Mouse (Mus musculus) embryo, embryonic 9.5 days (tissue): ENCODE measurements at regions not wholly inside any gene's neighbourhood (a gene's known extent, or its start where the extent isn't known, plus 50 kb on each side); places are given as distances from the start of the nearest gene placed in this dataset.

ENCODE experiments used
- DNase-seq: peaks from one replicate; pipeline ENCODE4 v3.0.0-alpha.2; 2017; ENCODE audit errors: extremely low spot score

GRCm38 (mm10) chr15:51643772-51644311 lies 2240.9 kb upstream of the Gm7489 start:
- no peak for DNase-seq

DNA sequence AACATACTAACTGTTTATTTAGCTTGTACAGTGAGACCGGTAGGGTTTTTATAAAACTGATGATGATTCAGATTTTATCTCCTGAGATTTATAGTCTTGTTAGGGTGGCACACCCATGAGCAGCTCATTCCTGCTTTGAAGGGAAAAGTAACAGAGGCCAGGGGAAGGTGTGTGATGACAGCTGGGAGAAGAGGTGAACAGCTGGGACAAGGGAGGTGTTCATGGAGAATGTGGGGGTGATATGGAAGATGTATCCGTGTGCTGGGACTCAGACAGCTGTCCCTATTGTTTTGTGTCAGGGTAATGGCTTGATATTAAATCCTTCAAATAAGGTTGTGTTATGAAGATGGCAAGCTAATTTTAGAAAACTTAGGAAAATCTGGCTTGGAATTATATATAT lies 2238.4 kb upstream of the Gm7489 start:
- no peak for DNase-seq

- no peak for DNase-seq
Measured at GRCm38 (mm10) chr15:51652497-51652896, 2232.2 kb upstream of the Gm7489 start.

- DNase-seq = no peak
Measured at GRCm38 (mm10) chr15:51657621-51658020, 2227.1 kb upstream of the Gm7489 start.

GRCm38 (mm10) chr15:51668340-51668739 lies 2216.4 kb upstream of the Gm7489 start:
- DNase-seq = no peak

DNA sequence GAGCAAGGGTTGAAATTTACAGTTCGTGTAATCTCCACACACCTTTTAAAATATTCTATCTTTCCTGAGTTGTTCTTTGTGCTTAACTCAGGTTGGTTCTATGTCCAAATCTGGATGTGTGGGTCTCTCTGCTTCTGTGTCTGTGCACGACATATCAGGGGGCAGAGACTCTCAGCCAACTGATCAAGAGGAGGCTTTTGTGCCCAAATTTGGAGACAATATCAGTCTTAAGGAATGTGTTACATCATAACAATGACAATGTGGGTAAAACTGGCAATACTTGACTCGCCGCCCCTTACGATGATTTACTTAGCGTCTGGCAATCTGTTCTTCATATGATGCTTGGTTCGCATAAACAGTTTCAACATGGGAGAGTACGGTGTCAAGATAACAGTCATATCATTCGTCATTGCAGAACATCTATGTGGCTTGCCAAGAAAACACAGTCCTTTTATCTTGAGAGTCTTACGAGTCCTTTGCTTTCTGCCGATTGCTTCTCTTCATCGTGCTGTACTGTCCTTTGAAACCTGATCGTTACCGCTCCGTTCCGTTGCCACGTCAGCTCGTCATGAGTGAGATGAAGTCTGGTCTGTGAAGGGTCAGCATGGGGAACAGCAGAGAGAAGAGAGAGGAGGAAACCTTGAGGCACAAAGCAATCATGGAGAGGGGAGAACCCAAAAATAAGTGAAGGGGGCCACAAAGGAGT lies 2212.9 kb upstream of the Gm7489 start:
- no peak for DNase-seq

DNA sequence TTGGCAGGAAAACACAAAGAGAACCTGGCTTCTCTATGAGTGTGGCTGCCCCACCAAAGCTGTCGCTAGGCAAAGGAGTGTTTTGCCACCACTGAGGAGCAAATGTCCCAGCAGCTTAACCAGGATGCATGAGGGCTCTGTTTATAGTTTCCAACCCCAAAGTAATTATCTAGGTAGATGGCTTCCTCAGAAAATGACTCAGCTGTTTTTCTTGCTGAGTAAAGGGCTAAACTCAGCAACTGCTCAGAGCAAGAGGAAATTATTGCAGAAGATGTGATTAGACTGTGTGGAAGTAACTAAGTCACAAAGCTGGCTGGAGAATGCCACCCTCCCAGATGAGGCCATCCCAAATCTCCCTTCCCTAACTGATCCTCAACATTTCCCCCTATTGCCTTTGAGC lies 2211.2 kb upstream of the Gm7489 start:
- DNase-seq = no peak

DNA sequence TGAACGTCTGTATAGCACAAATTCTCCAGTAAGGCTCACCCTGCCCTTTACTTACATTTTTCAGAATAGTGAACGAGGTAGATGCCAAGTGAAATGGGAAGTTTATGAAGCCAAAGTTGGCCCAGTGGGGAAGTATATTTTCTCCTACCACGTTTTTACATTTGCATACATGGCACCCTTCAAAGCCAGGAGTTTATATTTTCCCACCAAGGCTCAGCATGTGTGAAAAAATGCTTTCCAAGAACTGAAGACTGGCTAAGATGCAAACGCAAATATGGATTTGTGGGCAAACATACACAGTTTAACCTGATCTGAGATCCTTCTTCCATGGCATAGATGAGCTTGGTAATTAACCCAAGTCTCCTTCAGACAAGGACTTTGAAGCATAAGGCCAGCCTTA lies 2209.4 kb upstream of the Gm7489 start:
- no peak for DNase-seq

DNA sequence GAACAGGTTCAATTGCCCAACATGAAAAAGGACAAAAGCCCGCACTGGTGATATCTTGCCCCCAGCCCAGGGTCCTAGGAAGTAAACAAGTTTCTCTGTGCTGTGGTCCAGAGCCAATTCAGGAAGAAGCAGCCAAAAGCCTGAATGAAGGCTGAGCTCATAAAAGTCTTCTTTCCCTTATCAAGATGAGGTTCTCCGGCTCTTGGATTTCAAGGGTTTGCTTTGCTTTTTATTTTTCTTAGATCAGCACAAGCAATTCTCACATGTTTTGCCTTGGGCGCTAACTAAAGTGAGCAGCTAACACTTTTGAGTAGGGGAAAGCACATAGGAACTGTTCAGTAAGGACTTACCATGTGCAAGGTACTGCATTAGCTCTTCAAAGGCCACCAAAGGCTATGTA lies 2208.0 kb upstream of the Gm7489 start:
- DNase-seq = no peak

GRCm38 (mm10) chr15:51677266-51677665 lies 2207.4 kb upstream of the Gm7489 start:
- no peak for DNase-seq

- DNase-seq = no peak
Measured at GRCm38 (mm10) chr15:51679186-51679902, 2205.4 kb upstream of the Gm7489 start.

DNA sequence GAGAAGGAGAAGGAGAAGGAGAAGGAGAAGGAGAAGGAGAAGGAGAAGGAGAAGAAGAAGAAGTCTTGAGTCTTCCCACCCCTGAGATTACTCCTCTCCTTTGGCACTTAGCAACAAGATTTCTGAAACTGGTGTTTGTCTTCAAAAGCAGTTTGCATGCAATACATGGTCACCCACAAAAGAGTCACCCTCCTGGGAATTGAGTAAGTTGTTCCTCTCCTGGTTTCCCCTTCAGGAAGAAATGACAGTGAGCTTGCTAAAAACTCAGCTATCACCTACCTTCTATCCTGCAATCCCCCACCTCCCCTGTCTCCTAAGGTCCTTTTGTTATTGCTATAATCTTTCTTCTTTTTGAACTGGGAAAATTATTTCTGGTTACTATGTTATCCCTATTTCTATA lies 2204.2 kb upstream of the Gm7489 start:
- no peak for DNase-seq

DNA sequence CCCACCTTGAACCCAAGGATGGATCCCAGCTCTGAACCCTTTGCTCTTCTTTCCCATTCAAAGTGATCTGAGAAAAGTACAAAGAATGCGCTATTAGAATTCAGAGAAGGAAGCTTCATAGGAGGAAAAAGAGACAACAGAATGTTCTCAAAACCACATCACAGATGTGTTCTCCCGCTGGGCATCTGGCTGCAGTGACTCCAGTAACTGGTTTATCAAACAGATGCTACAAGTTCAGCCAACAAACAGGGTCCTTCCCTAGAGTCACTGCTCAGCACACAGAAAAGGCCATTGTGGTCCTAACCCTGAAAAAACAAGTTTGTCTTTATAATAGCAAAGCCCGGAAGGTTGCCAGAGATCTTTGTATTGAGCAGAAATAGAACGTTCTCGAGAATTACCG lies 2203.5 kb upstream of the Gm7489 start:
- no peak for DNase-seq

GRCm38 (mm10) chr15:51682331-51682730 lies 2202.4 kb upstream of the Gm7489 start:
- no peak for DNase-seq

- DNase-seq = no peak
Measured at GRCm38 (mm10) chr15:51687007-51687540, 2197.6 kb upstream of the Gm7489 start.

GRCm38 (mm10) chr15:51689498-51689897 lies 2195.2 kb upstream of the Gm7489 start:
- DNase-seq = no peak

DNA sequence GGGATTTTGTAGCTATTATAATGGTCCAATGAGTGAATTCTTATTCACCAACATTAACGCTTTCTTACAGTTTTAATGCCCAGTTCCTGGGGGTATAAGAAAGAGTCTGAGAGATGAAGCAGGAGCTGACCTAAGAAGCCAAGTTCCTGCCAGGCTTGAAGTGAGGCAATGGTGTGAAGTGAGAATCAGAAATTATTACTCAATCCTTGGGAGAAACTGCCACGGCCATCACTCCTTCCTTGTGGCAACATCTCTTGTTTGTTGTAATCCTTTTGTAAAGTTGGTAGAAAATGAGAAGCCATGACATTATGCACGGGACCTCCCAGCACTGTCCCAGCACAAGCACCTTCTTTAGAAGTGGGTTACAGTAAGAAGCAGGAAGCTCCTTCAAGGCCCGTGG lies 2192.0 kb upstream of the Gm7489 start:
- no peak for DNase-seq

DNA sequence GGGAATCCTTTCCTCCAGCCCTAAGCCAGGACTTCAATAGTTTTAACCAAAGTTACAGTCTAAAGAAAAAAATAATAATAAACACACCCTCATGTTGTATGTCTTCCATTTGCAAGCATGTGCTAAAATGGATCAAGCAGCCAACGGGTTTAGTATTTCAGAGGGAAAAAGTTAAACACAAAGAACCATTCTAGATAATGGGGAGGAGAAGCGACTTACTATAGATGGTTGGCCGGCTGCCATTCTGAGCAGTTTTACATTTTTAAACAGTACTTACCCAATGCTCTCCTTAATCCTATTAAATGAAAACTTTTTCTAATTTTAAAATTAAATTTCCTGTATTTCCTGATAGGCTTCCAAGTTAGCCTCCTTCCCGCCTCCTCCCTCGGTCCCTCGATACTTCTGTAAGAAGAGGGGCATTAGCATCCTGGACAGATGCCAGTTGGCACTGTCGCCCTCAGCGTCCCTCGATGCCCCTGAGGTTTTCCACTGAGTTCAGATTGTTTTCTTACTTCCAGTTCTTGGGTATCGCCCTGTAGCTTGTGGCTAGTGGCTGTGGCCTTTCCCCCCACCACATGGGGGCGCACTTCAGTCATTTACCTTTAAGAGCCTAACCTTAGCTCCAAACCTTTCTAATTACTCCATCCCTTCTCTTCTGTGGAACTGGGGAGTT lies 2188.2 kb upstream of the Gm7489 start:
- no peak for DNase-seq

- DNase-seq = no peak
Measured at GRCm38 (mm10) chr15:51704198-51704597, 2180.5 kb upstream of the Gm7489 start.

- no peak for DNase-seq
Measured at GRCm38 (mm10) chr15:51709871-51710655, 2174.6 kb upstream of the Gm7489 start.

DNA sequence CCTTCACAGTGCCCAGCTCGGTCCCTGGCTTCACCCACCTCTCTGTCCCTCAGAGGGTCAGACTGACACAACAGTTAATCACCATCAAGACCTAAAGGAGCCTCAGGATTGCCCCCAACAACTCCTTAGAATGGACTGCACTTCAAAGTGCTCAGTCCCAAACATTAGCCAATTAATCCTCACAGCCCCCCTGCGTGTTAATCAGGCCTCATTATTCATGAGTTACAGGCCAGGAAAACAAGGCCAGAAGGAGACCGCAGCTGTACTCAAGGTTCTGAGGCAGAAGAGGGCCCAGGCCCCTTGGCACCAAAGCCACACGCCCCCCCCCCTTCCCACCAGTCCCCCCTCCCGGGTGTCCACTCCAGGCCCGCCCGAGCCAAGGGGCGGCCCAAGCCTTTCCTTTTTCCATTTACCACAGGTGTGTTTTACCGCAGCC lies 2163.8 kb upstream of the Gm7489 start:
- DNase-seq = no peak

DNA sequence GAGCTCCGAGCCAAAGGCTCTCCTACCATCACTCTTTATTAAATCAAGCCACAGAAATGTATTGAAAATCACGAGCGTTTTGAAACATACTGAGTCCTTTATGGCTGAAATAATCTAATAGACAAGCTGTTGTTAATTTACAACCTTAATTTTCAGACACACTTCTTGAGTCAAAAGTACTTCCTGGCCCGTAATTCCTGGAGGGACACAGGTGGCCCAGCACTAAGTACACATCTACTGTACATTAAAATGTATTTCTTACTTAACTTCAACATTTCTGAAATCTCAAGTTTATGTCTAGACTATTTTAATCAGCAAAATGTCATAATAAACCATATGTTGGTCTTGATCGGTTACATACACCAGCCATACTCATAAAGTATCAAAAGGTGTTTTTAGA lies 2163.3 kb upstream of the Gm7489 start:
- DNase-seq = no peak
